Mouse (Mus musculus) telencephalon, adult 2 months (tissue): Measurements from ENCODE around the gene Plvap.
"Not testable (repeated sequence)": the region's sequence is repeated elsewhere in the genome, so short reads cannot be mapped to it uniquely, and the experiment has no call there.

Experiments used
- DNase-seq: peaks from one replicate; pipeline ENCODE4 v3.0.0-alpha.2; 2011; ENCODE audit warnings: low read depth, low spot score

The Plvap gene

GRCm38 (mm10) chr8:71526272-71526671 lies 14.7 kb upstream of the Plvap start:
- no peak for DNase-seq

- DNase-seq = no peak
Observed at GRCm38 (mm10) chr8:71525226-71526050, 13.9 kb upstream of the Plvap start, which contains the start of gene Ccdc194. Gene Ccdc194 (minus strand): TSS chr8:71525711.

- DNase-seq = peak; percentile 79
Observed at GRCm38 (mm10) chr8:71521634-71522033, 10.1 kb upstream of the Plvap start.

DNA sequence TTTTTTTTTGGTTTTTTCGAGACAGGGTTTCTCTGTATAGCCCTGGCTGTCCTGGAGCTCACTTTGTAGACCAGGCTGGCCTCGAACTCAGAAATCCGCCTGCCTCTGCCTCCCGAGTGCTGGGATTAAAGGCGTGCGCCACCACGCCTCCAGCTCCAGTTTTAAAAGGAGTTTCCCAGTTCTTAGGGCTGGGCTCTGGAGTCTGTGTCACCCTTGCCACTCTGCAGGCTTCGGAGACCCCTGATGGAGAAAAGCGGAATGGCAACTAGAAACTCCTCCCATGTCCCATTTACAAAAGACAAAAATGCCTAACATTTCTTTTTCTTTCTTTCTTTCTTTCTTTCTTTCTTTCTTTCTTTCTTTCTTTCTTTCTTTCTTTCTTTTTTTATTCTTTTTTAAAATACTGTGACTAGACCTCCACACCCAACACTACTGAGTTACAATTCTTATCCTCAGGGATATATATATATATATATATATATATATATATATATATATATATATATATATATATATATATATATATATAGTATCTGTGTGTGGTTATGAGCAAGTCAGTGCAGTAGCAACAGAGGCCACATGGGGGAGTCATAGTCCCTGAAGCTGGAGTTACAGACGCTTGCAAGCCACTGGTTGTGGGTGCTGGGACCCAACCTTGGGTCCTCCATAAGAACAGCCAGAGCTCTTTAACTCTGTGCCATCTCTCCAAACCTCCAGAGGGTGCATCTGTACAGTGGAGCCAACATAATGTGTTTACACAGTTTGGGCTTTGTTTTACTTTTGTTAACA lies 7.7 kb upstream of the Plvap start:
- DNase-seq = not testable (repeated sequence)

GRCm38 (mm10) chr8:71516786-71517185 lies 5.2 kb upstream of the Plvap start:
- DNase-seq = no peak

GRCm38 (mm10) chr8:71515043-71515442 lies 3.5 kb upstream of the Plvap start:
- DNase-seq = no peak

- DNase-seq = no peak
Observed at GRCm38 (mm10) chr8:71513018-71513754, 1.6 kb upstream of the Plvap start.

DNA sequence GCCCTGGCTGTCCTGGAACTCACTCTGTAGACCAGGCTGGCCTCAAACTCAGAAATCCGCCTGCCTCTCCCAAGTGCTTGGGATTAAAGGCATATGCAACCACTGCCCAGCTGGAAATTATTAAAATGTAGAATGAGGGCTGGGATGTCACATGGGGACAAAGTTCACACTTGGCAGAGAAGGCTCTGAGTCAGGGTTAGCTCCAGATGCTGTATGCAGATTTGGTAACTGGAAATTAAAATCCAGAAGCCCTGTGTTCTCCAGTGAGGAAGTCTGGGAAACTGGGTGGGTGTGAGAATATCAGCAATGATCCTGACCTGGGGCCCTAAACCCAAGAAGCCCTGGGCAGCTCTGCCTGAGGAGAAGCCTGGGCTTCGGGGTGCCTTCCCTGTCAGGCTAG lies 2.2 kb downstream of the Plvap start:
- no peak for DNase-seq

GRCm38 (mm10) chr8:71507589-71508104 lies 3.9 kb downstream of the Plvap start:
- peak; percentile 80 for DNase-seq

GRCm38 (mm10) chr8:71505979-71506378 lies 5.6 kb downstream of the Plvap start:
- DNase-seq = no peak

GRCm38 (mm10) chr8:71505326-71505725 lies 6.2 kb downstream of the Plvap start:
- no peak for DNase-seq

- DNase-seq = no peak
Observed at GRCm38 (mm10) chr8:71504349-71504748, 7.2 kb downstream of the Plvap start.

GRCm38 (mm10) chr8:71498816-71499690 lies 12.5 kb downstream of the Plvap start:
- no peak for DNase-seq

DNA sequence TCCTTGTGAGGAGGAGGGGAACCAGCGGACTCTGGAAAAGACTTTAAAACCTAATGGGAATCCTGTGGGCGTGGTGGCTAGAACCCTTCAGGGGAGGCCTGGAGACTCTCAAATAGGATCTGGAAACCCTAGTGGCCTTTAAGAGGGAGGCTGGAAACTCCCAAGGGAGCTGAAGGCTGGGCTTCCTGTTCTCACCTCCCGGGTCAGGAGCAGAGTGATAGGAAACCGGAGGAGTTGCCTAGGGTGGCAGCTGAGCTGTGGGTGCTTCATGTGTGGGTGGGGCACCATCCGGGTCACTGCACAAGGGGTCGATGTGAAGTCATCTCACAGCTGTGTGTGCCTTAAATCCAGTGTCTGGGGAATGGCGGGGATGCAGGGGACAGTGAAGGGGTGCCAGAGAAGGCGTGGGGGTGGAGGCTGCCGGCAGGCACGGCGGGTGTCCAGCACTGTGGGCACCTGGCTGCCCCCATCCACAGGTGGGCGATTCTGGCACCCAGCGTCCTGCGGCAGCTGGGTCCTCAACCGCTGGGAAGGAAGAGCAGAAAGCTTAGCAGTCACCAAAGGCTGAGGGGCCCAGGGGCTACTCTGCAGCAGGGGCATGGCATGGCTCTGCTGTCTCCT lies 13.6 kb downstream of the Plvap start:
- no peak for DNase-seq

DNA sequence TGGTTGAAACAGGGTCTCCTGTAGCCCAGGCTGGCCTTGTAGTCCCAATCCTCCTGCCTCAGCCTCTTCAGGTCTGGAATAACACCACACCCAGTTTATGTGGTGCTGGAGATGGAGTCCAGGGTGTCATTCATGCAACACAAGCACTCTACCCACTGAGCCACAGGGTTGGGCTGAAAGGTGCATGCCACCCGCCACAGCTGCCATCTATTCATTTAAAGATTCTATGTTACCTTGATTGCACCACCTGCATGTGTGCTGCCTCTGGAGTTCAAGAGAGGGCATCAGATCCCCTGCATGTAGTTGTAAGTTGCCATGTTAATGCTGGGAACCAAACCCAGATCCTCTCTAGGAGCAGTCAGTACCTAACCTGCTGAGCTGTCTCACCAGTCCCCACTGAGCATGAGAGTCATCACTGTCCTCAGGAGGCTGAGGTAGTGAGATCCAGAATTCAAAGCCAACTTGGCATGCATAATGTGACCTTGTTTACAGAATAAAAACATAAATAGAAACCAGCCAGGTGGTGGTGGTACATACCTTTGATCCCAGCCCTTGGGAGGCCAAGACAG lies 14.4 kb downstream of the Plvap start:
- DNase-seq = no peak

DNA sequence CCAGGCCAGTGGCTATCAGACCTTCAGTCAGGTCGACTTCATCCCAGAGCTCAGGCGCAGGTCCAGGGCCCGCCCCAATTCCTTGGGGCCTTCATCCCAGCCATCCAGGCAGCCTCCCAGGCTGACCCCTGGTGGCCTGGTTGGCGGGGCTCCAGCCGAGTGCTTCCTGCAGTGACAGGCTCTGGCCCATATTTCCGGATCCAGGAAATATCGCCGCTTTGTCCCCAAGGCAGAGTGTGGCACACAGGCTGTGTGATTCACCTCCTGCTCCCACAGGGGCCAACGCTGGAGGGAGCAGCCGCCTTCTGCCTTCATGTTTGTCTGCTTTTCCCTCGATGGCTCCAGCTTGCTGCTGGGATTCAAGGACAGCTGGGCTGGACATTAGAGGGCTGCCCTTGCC lies 15.1 kb downstream of the Plvap start:
- DNase-seq = no peak

- no peak for DNase-seq
Observed at GRCm38 (mm10) chr8:71495811-71496210, 15.7 kb downstream of the Plvap start.

DNA sequence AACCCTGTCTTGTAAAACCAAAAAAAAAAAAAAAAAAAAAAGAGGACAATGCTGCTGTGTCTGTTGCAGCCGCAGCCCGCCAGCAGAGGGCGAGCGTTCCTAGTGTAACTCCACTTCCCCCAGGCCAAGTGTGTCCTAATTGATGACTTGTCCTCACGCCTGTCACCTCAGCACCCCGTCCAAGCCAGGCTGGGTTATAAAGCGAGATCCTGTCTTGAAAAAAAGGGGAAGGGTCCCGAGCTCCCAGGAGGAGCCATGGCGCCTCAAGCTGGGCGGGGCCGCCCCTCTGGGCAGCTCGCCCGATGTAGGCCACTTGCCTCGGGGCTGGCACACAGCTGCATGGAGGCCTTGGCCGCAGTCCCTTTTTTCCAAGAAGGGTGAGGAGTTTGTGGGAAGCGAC lies 16.5 kb downstream of the Plvap start:
- peak; percentile 46 for DNase-seq

DNA sequence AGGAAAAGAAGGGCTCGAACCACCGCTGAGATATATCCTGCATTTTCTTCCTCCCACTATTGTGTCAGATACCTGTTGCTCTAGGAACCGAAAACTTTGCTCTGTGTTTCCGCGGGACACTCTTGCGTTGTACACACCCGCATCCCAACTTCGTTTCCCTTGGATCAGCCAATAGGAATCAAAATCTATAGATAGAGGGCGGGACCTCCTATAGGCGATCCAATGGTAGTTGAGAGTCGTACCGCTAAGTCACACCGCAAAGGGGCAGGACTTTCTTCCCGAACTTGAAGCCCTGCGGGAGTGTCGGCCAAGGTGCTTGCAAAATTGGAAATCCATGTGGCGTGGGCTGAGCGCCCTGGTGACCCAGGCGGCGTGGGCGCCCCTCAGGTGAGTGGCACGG lies 23.1 kb downstream of the Plvap start:
- peak; percentile 95 for DNase-seq
